Mouse (Mus musculus) granulocyte monocyte progenitor cell, adult 5-6 weeks (primary cell): ENCODE results near the gene Cmklr1. TPM values are rescaled to one million over a fixed set of nuclear protein-coding genes. Genes with fewer than 3 reads are reported as not detected.

ENCODE experiments used
- ATAC-seq: replicated peaks from 2 replicates; pipeline ENCODE4 v1.8.0; 2016; ENCODE audit warnings: mild to moderate bottlenecking, moderate TSS enrichment, inconsistent platforms; ENCODE audit not compliant: poor library complexity, severe bottlenecking
- total RNA-seq, 2 experiments: library from RNA; stranded (forward) in 1 of 2; stranded (reverse) in 1 of 2; fragments of 200-712, 200-1000 nt in 1 of 2; fragments of >200 nt in 1 of 2; fragmentation: Nextera tagmentation in 1 of 2; gene quantifications; 2 replicates each; pipeline ENCODE4 v1.2.3; 2014 to 2017

Cmklr1 gene
- total RNA-seq (2014; fragmentation: Nextera tagmentation): 1.7 TPM in 1 of 2 replicates, not detected in the other
- total RNA-seq (2017): not detected in 2 replicates

GRCm38 (mm10) chr5:113650035-113650865 lies at the start of gene Cmklr1:
Gene Cmklr1 (minus strand): TSS chr5:113650426.
- ATAC-seq: peak; percentile 69

- no peak for ATAC-seq
These were observed 44.2 kb upstream of the Cmklr1 start for GRCm38 (mm10) chr5:113694415-113694814.

- no peak for ATAC-seq
These were observed 43.8 kb upstream of the Cmklr1 start for GRCm38 (mm10) chr5:113694000-113694399.

DNA sequence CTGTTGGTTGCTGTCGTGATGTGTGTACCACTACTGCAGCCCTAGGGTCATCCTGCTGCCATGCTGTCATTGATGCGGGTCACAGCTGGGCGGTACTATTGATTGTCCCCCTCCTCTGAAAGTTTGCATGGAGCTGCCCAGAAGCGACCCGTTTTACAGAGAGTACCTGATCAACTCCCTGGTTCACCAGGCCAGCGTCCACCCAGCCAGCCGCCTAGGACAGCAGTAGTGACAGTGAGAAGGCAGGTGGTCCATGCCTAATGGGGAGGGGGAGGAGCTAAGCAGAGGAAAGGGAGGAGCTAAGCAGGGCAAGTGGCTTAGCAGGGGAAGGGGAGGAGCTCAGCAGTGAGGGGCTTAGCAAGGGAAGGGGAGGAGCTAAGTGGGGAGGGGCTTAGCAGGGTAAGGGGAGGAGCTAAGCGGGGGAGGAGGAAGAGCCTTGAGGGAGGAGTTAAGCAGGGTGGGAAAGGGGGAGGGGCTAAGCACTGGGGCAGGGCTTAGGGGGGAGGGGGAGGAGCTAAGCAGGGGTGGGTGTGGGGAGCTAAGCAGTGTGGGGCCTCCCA lies 43.0 kb upstream of the Cmklr1 start:
- no peak for ATAC-seq

DNA sequence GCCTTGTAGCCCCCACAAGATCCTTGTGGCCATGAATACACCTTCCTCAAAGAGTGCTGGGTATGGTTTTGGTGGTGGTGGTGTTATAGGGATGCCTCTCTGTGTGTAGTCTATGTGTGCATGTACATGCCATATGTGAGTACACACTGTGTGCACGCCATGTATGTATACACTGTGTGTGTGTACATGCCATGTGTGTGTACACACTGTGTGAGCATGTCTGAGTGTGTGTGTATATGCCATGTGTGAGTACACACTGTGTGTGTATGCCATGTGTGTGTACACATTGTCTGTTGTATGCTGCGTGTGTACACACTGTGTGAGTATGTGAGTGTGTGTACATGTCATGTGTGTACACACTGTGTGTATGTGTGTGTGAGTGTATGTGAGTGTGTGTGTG lies 40.6 kb upstream of the Cmklr1 start:
- ATAC-seq: no peak

DNA sequence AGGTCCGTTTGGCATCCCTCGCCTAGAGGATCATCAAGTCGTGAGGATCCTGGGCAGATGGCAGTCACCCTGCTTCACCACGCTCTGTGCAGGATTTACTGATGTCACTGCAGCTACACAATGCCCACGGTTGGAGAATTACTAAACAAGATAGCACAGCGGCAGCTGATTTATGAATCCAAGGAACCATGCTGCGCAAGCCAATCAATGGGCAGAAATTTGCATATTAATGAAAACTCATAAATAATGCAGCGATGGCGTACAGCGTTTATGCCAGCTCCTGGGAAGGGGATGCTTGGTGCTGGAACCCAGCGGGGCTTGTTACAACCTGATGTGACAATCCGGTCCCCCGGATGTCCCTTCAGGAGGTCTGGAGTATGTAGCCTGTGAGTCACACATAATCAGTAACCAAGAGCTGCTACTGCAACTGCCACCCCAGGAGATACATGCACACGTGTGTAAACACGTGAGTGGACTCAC lies 39.9 kb upstream of the Cmklr1 start:
- ATAC-seq: no peak

DNA sequence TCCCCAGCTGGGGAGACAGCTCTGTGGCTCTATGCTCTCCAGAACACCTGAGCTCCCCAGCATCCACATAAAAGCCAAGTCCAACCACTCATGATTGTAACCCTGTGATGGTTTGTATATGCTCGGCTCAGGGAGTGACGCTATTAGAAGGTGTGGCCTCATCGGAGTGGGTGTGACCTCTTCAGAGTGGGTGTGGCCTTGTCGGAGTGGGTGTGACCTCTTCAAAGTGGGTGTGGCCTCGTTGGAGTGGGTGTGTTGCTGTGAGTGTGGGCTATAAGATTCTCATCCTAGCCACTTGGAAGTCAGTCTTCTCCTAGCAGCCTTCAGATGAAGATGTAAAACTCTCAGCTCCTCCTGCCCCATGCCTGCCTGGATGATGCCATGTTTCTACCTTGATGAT lies 37.3 kb upstream of the Cmklr1 start:
- no peak for ATAC-seq

GRCm38 (mm10) chr5:113685471-113685870 lies 35.2 kb upstream of the Cmklr1 start:
- ATAC-seq: no peak

DNA sequence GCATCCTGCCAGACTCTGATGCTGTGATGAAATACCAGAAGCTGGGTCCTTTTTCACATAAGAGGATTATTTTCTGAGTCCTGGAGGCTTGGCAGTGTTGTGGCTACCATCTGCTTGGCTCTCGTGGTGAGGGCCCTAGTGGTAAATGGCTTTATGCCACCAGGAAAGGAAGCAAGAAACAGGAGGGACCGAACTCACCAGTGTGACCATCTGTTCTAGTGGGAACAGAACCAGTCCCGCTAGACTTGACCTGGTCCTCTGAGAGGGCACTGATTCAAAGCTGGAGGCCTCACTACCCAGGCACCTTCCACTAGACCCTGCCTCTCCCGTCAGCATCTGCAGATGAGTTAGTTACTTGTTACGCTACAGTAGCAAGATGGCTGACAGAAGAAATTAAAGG lies 33.0 kb upstream of the Cmklr1 start:
- ATAC-seq: no peak

GRCm38 (mm10) chr5:113682472-113682871 lies 32.2 kb upstream of the Cmklr1 start:
- ATAC-seq: no peak

DNA sequence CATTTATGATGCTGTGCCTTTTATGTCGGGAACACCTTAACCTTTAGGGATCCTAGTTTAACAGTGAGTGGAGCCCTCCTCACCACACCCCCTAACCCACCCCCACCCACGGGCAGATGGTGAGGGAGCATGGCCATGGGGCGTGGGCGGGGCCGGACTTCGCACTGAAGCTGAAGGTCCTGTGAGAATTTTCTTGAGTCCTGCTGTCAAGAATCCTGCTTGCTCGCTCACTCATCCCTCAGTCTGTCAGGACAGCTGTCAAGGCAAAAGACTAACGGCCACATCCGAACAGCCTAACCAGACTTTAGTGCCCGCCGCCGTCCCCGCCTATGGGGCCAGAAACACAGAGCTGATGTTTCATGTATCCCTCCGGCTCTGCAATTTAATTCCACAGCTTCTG lies 31.0 kb upstream of the Cmklr1 start:
- no peak for ATAC-seq

DNA sequence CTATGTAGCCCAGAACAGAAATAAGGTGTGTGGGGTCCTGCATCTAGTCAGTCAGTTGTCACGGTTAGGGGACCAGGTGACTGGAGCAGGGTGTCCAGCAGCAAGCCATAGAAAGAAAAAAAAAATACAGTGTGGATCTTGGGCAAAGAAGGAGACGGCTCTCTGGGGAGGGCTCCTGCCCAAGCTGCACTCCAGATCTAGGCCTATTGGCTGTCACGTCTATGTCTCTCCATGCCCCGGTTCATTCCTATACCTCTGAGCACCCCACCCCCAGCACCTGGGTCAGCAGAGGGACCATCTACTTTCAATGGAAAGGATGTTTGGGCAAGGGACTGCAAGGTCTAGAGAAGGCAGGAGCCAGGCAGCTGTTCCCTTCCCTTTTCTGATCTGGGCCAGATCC lies 29.3 kb upstream of the Cmklr1 start:
- no peak for ATAC-seq

GRCm38 (mm10) chr5:113678743-113679452 lies 28.7 kb upstream of the Cmklr1 start:
- ATAC-seq: no peak

- no peak for ATAC-seq
These were observed 27.3 kb upstream of the Cmklr1 start for GRCm38 (mm10) chr5:113677541-113677940.

DNA sequence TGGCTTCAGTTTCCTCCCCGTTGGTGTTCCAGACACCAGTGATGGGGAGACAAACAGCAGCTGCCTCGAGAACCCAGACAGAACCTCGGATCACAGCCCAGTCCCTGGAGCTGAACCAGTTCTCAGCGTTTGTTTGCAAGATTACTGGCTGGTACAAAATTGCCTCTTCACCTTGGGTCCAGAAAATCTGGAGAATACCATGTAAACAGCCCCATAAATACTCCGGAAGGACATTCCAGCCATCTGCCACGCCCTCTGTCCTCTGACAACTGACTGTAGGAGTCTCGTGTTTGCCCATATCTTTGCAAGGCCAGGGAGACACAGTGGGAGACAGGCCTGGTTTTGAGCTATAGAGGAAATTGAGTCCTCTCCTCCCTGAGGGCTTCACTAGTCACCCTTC lies 24.6 kb upstream of the Cmklr1 start:
- ATAC-seq: no peak

DNA sequence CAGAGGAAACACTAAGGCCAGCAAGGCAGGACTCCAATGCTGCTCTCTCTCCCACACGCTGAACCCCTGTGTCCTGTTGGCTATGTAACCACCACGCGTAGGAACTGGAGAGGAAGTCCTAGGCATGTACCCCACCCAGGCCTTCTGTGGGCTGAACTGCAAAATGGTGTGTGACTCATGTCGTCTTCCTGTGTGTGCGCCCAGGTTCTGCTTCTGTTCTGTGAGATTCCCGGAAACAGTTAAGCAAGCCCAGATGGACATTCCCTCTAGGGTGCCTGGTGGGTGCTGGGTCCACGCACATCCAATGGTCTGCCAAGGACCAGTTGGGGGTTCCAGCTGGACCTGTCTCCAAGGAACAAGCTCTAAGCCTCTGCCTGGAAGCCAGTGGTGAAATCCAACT lies 22.2 kb upstream of the Cmklr1 start:
- peak; percentile 92 for ATAC-seq

DNA sequence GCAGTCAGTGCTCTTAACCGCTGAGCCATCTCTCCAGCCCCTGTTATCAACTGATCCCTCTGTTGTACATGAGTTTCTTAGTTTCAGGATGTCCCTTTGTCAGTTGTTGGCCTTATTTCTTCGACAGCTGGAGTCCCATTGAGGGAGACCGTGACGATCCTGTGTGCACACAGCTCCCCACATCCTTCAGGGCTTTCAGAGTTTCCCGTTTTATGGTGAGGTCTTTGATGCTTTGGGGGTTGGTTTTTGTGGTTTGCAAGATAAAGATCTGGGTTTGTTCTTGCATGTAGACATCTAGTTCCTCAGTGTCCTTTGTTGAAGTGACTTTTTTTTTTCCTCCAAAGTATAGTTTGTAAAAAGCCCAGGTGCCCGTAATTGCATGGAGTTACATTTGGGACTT lies 20.4 kb upstream of the Cmklr1 start:
- ATAC-seq: peak; percentile 83

DNA sequence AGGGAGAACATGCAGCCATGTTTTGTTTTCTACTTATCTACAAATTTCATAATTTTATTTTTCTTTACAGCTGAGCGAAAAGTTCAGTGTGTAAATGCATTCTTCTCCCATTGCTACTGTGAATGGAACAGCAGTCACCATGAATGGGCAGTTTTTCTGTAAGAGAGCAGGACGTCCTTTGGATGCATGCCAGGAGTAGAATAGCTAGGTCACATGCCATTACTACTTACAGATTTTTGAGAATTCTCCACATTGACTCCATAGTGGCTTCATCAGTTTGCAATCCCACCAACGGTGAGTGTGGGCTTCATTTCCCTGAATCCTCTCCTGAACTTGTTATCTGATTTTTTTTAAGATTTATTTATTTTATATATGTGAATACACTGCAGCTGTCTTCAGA lies 19.9 kb upstream of the Cmklr1 start:
- no peak for ATAC-seq

- ATAC-seq: peak; percentile 80
These were observed 14.5 kb upstream of the Cmklr1 start for GRCm38 (mm10) chr5:113664629-113665195.

GRCm38 (mm10) chr5:113664127-113664526 lies 13.9 kb upstream of the Cmklr1 start:
- ATAC-seq: no peak; the same call in 1 of the 2 replicates

- no peak for ATAC-seq
These were observed 10.6 kb upstream of the Cmklr1 start for GRCm38 (mm10) chr5:113660872-113661271.
